Mouse (Mus musculus): ENCODE measurements at regions not wholly inside any gene's neighbourhood (a gene's known extent, or its start where the extent isn't known, plus 50 kb on each side); places are given as distances from the start of the nearest gene placed in this dataset.
"Not testable (repeated sequence)": the region's sequence is repeated elsewhere in the genome, so short reads cannot be mapped to it uniquely, and the experiment has no call there.

DNA sequence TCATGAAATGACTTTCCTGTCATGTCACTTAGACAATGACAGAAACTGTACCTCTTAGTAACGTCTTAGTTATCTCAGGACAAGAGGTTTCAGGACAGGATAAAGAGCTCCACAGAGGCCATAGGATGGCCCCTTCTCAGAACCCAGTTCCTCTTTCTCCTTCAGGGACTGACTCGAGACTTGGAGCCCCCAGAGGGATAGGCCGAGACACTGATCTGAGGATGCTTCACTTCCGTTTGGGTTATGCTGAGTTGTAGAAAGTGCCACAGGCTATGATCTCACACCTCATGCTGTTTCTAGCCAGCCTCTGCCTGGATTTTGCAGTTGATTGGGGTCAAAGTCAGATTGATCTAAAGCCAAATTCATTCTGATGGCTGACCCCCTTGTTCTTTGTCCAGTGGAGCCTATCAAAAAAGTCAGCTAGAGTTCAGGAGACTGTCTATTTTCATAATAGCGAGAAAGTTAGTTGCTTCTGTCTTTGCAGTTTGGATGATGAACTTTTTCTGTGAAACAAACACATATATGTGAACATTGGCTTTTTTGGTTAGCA lies 70.7 kb downstream of the Sult3a2 start:
- H3K36me3 ChIP-seq (replicated peaks), result no peaks in the 10 kb centered on the region
- 72% methylated on average over 5 of the region's 5 CpGs for WGBS
- no peak overlapping the region for H3K27ac ChIP-seq
- H3K4me2 ChIP-seq, result no peak overlapping the region
- H3K9ac ChIP-seq, result no peak overlapping the region
- no peaks in the 10 kb centered on the region for H3K4me1 ChIP-seq
- no peak overlapping the region for H3K4me3 ChIP-seq
- ATAC-seq (replicated peaks), result no peak
- H3K27me3 ChIP-seq (replicated peaks), result no peaks in the 10 kb centered on the region
- no peaks in the 10 kb centered on the region for H3K9me3 ChIP-seq

GRCm38 (mm10) chr10:33708656-33709055 lies 77.8 kb downstream of the Sult3a2 start:
- 70% methylated on average over 3 of the region's 3 CpGs for WGBS

GRCm38 (mm10) chr10:33704245-33704644 lies 79.7 kb upstream of the Clvs2 start:
- 84% methylated on average over 3 of the region's 3 CpGs for WGBS
- not testable (repeated sequence) for H3K4me3 ChIP-seq; H3K9me3 ChIP-seq; H3K27me3 ChIP-seq (replicated peaks); H3K27ac ChIP-seq; H3K9ac ChIP-seq; H3K4me1 ChIP-seq; ATAC-seq (replicated peaks); H3K36me3 ChIP-seq (replicated peaks); H3K4me2 ChIP-seq

More at GRCm38 (mm10) chr10:33708656-33709055, 77.8 kb downstream of the Sult3a2 start:
- H3K9ac ChIP-seq; H3K27ac ChIP-seq; H3K9me3 ChIP-seq; H3K4me2 ChIP-seq; H3K27me3 ChIP-seq (replicated peaks); H3K36me3 ChIP-seq (replicated peaks); H3K4me1 ChIP-seq; ATAC-seq (replicated peaks); H3K4me3 ChIP-seq: not testable (repeated sequence)

- Histone ChIP-seq H3K4me3 (no peak overlapping the region), H3K36me3 (replicated peaks) (no peaks in the 10 kb centered on the region), H3K27me3 (replicated peaks) (no peaks in the 10 kb centered on the region), H3K9ac (no peak overlapping the region), H3K9me3 (no peaks in the 10 kb centered on the region), H3K27ac (no peak overlapping the region), H3K4me1 (no peaks in the 10 kb centered on the region), H3K4me2 (no peak overlapping the region)
- peak; percentile 80 for ATAC-seq (replicated peaks)
- 48% methylated on average over 3 of the region's 3 CpGs for WGBS
These were observed 78.9 kb upstream of the Clvs2 start for GRCm38 (mm10) chr10:33703420-33703819.

Data from midbrain, embryonic 15.5 days (tissue).